Mouse (Mus musculus) ZHBTc4 (cell line): ENCODE results near the gene BC052040.

ENCODE experiments used
- DNase-seq: peaks from one replicate; pipeline ENCODE4 v3.0.0-alpha.2; 2011; ENCODE audit warnings: low read depth, low spot score

BC052040 gene

DNA sequence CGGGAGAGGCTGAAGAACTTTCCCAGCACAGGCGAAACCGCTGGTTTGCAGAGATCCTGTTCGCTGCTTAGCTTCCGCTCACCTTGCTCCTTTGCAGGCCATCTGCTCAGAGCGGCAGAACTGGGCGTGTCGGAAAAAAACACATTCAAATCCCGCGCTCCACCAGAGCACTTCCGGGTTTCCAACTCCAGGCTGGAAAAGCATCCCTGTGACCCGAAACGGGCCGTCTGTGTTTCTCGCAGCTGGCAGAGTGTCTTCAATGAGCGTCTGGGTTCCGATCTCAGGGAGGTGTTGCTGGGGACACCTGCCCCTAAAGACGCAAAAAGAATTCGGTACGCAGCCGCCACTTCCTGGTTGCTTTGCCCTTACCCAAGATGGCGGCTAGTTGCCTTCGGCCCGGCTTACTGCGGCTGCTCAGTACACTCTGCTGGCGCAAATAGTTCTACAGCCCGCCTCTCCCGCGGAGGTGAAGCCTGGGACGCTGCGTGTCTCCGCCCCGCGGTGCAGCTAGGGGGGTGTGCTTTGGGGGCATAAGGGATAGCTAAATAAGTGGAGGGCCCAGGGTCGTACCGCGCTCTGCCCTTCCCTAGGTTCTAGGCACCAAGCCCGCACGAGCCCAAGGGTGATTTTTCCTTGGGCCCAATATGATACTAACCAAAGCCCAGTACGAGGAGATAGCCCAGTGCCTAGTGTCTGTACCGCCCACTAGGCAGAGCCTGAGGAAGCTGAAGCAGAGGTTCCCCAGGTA is at the start of gene BC052040:
TSS of gene BC052040 (plus strand) at position 476 of the 748 bp plus-strand sequence.
- peak; percentile 95 for DNase-seq

- peak; percentile 2 for DNase-seq
Measured at GRCm38 (mm10) chr2:115538009-115538690, 43.4 kb upstream of the BC052040 start.

DNA sequence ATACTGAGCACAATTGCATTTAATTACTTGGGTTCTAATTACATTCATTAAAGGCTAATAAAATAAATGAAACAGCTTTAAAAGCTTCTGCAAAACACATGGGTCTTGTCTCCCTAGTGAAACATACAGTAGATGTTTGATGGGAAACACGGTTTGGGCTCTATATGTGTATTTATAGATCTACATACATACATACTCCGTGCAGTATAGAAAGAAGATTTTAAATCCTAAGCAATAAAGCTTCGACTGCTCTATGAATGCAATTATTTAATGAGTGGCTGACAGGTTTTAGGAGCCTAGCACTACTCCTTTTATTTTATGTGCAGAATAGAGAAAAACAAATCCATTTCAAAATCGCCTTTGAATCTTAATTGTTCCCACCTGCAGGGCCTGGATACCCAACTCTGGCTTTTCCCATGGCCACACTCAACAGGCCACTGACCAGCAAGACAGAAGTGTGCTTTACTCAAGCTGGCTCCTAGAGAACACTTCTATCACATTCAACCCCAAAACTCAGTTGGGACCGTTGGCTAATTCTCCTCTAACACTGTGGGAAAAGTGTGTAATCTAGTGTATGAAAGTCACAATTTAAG is 42.7 kb upstream of the BC052040 start:
- no peak for DNase-seq

DNA sequence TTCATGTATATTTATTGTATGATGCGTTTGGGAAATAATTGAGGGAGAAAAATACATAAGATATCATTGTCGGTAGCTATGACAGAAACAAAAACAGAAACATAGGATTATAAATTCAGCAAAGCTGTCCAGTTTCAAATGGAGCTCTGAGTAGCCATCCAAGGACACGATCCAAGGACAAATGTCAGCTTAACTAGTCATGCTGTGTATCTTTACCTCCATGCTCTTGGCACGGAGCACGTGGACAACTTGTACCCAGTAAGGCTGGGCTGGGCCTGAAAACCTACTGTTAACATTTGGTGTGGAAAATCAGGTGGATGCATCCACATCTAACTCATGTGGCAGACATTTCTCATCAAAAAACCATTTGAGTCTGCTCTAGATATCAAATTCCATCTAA is 41.8 kb upstream of the BC052040 start:
- no peak for DNase-seq

DNA sequence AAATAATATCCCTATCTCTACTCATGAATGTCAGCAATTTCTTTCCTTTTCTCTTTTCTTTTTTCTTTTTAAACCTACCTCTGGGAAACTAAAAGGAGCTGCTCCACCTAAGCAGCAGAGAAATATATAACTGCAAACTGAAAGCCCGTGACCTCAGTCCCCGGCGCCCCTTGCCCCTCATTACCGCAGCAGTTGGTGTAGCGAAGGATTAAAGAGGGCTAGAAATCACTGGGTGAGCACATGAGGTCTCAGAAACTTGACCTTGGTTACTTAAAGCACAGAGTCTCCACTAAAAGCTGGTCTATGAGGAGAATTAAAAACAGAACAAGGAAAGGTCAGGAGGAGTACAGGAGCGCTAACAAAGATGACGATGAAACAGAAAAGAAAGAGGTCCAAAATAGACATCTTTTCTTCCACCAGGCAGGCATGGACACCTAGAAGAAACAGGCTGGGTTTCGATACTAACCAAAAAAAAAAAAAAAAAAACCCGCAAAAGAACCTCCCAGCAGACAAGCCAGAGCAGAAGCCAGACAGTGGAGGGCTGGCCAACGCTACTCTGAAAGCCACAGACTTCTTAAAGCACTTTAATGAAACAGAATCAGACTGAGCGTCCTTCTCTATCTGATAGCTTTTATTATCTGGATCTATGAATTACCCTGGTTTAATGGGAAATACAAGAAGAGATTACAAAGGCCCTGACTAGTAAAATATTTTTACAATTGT is 39.0 kb upstream of the BC052040 start:
- no peak for DNase-seq

- DNase-seq, result no peak
Measured at GRCm38 (mm10) chr2:115543212-115543611, 38.3 kb upstream of the BC052040 start.

DNA sequence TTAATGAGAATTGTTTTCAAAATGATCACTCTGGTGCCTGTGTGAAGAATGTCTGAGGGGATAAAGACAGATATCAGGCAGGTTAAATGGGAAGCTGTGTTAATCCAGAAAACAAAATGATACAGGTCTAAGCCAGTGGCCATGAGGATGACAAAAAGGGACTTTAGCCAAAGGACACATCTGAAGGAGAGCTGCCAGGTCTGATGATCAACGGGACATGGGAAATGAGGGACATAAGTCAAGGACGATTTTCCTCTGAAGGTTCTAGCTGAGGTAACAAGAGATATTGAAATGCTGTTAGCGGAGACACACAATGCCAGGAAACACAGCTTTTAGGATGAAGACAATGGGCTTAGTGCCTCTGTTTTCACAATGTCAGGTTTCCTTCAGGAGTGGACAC is 29.6 kb upstream of the BC052040 start:
- DNase-seq, result no peak

- DNase-seq, result no peak
Measured at GRCm38 (mm10) chr2:115562155-115562827, 19.2 kb upstream of the BC052040 start.

DNA sequence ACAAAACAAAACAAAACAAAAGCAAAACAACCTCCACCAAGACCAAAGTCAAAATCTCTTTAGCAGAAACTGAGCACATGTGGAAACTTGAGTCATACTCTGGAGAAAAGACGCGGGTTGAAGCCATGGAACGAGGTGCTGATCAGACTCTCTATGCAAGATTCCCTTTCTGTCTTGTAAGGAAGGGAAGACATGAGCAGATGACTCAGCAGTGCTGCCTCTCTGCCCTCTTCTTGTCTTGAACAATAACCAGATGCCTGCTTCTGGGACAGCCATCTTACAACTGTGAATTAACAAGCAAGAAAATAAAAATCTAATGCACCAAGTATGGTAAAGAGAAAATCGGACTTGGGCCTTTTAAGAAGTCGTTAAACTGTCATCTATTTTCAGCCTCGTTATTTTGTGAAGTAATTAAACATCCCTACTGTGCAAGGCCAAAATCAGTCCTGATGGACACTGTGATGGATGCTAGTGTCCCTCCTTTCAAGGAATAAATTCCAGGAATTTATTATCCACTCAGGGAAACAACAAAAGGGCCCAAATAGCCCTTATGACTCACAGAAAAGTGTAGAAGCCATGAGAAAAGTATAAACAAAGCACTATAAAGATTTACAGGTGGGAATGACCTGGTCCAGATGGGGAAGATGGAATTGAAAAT is 18.0 kb upstream of the BC052040 start:
- DNase-seq, result no peak

GRCm38 (mm10) chr2:115571996-115572395 is 9.5 kb upstream of the BC052040 start:
- DNase-seq, result no peak

GRCm38 (mm10) chr2:115574802-115575201 is 6.7 kb upstream of the BC052040 start:
- DNase-seq, result peak; percentile 10

DNA sequence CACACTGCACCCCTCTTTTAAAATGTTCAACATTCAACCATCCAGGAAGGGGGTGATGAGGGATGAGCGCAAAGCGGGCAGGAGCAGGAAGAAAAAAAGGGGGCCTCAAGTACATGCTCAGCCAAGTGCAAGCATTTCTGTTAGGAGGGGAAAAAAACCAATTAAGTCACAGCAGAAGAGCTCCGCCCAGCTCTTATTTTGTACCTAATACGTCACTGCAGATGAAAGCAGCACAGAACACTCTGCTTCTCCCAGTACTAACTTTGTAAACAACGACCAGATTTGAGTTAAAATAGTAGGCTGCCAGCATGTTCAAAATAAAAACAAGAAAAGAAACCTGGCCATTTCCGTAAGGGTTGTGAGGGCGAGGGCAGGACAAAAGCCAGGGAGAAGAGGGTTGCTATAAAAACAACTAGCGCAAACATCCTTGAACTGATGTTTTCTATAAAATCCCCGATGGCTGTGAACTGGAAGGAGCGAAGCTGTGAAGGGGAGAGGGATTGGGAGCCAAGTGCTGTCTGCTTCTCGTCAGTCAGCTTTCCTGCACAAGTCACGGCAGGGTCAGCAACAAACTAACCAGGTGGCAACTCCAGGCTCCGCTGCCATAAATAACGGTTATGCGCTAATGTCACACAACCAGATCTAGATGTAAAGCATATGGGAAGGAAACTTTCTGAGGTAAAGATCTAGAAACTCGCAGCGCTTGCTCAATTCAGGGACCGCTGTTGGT is 2.2 kb upstream of the BC052040 start:
- peak; percentile 18 for DNase-seq

GRCm38 (mm10) chr2:115579976-115580375 is 1.5 kb upstream of the BC052040 start:
- DNase-seq, result peak; percentile 46

GRCm38 (mm10) chr2:115581989-115582608 is 583 bp downstream of the BC052040 start:
- DNase-seq, result no peak

DNA sequence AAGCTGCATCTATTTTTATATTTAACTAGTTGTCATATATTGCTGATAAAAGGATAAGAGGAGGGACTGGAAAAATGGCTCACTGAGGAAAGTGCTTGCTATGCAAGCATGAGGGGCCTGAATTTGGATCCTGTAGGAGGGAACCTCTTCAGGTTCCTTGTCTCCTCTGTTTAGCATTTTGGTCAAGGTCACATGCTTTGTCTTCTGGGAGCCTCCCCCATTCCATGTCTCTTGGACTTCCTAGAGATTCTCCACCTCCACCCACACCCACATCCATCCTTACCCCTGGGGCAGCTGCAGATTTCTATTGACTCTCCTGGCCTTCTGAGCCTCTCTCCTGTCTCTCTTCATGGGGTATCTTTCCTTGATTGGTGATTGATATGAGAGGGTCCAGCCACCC is 2.3 kb downstream of the BC052040 start:
- DNase-seq, result peak; percentile 61

- DNase-seq, result no peak
Measured at GRCm38 (mm10) chr2:115590602-115591001, 9.1 kb downstream of the BC052040 start.

DNA sequence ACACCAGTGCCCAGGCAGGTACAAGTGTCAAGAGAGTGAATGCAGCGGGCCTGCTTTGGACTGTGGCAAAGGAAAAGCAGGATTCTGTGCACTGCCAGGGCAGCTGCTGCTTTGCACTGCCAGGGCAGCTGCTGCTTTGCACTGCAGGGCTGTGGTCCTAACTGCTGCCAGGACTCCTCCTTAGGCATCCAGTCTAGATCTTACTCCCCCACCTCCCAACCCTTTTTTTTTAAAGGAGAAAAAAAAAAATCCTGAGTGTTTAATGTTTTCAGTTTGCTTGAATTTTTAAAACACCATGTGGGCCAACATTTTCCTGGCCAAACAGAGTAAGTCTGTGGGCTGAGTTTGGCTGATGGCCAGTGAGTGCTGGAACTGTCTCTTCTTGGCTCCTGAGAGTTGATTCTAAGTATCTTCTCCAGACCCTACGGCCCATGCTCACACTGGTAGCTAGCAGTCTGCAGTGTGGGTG is 11.2 kb downstream of the BC052040 start:
- DNase-seq, result no peak

DNA sequence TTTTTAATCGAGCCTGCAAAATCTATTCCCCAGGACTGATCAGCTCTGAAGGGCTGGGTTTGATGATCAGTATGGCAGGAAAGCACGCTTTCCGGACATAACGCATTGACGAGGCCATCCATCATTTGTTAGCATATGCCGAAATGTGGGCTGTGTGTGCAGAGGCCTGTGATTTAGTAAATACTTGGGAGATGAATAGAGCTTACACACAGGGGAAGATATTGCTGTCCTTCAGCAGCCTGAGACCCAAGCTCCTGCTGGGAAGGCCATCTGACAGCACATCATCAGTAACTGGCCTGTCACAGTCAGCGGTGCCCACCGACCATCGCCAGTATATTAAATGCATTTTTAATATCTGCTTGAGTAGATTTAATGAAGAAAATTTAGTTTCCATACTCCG is 15.5 kb downstream of the BC052040 start:
- no peak for DNase-seq

- no peak for DNase-seq
Measured at GRCm38 (mm10) chr2:115598266-115598665, 16.8 kb downstream of the BC052040 start.

DNA sequence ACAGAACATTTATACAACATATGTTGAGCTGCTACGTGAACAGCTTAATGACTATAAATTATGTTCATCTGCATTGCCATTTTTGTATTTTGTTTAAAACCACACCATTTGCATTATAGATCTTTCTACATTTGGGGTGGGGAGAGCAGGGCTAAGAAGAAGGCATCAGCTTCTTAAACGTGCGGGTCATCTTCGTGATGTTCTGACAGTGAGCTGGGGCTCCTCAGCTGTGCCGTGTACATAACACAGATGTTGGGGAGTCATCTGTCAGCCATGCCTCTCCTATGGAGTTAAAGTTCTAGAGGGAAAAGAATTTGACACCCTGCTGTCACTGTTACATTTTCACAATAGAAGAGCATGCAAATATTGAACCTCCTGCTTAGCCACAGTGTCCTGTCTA is 19.2 kb downstream of the BC052040 start:
- no peak for DNase-seq
